Mouse (Mus musculus) MEL-GATA-1-ER (cell line): ENCODE data around the gene Dolk.

Experiments
- DNase-seq: peaks from one replicate; pipeline ENCODE4 v3.0.0-alpha.2; 2012; ENCODE audit warnings: low read depth; ENCODE audit errors: extremely low read depth

Gene Dolk

GRCm38 (mm10) chr2:30250166-30251128, 35.7 kb downstream of the Dolk start:
- no peak for DNase-seq

GRCm38 (mm10) chr2:30249182-30249581, 37.0 kb downstream of the Dolk start:
- no peak for DNase-seq

- no peak for DNase-seq
These were observed 38.5 kb downstream of the Dolk start for GRCm38 (mm10) chr2:30247681-30248080.

GRCm38 (mm10) chr2:30247036-30247435, 39.1 kb downstream of the Dolk start:
- no peak for DNase-seq

GRCm38 (mm10) chr2:30244595-30245178, 41.4 kb downstream of the Dolk start:
- DNase-seq: no peak

GRCm38 (mm10) chr2:30243391-30243790, 42.7 kb downstream of the Dolk start:
- DNase-seq: no peak

- DNase-seq: no peak
These were observed 43.6 kb downstream of the Dolk start for GRCm38 (mm10) chr2:30242509-30242908.

GRCm38 (mm10) chr2:30240267-30240666, 45.9 kb downstream of the Dolk start, which contains the start of gene Gm28035:
Gene Gm28035 (plus strand): TSS chr2:30240567.
- DNase-seq: no peak

- DNase-seq: peak; percentile 82
These were observed 46.4 kb downstream of the Dolk start for GRCm38 (mm10) chr2:30239777-30240176.

GRCm38 (mm10) chr2:30238906-30239465, 47.1 kb downstream of the Dolk start:
- no peak for DNase-seq

- DNase-seq: no peak
These were observed 48.3 kb downstream of the Dolk start for GRCm38 (mm10) chr2:30237881-30238280.

GRCm38 (mm10) chr2:30237199-30237880, 48.8 kb downstream of the Dolk start, which contains the start of gene Lrrc8a:
Gene Lrrc8a (plus strand): TSS chr2:30237715.
- DNase-seq: peak; percentile 94

GRCm38 (mm10) chr2:30236426-30237198, 49.5 kb downstream of the Dolk start:
- peak; percentile 22 for DNase-seq

- DNase-seq: no peak
These were observed 50.5 kb downstream of the Dolk start for GRCm38 (mm10) chr2:30235593-30235992.
